Mouse (Mus musculus) layer of hippocampus, adult 8-10 months (tissue): ENCODE data around the gene Gm44973. TPM values are rescaled to one million over a fixed set of nuclear protein-coding genes. Genes with fewer than 3 reads are reported as not detected.
"Not testable (repeated sequence)": the region's sequence is repeated elsewhere in the genome, so short reads cannot be mapped to it uniquely, and the experiment has no call there.

Source experiments
- DNase-seq, 2 experiments: peaks; one replicate each; pipeline ENCODE4 v3.0.0; 2022; ENCODE audit warnings: low spot score in 2 of 2
- total RNA-seq, 4 experiments: library from RNA; stranded (reverse); gene quantifications; 2 replicates each; pipeline ENCODE4 v1.2.4; 2022

The Gm44973 gene
- total RNA-seq = not detected

DNA sequence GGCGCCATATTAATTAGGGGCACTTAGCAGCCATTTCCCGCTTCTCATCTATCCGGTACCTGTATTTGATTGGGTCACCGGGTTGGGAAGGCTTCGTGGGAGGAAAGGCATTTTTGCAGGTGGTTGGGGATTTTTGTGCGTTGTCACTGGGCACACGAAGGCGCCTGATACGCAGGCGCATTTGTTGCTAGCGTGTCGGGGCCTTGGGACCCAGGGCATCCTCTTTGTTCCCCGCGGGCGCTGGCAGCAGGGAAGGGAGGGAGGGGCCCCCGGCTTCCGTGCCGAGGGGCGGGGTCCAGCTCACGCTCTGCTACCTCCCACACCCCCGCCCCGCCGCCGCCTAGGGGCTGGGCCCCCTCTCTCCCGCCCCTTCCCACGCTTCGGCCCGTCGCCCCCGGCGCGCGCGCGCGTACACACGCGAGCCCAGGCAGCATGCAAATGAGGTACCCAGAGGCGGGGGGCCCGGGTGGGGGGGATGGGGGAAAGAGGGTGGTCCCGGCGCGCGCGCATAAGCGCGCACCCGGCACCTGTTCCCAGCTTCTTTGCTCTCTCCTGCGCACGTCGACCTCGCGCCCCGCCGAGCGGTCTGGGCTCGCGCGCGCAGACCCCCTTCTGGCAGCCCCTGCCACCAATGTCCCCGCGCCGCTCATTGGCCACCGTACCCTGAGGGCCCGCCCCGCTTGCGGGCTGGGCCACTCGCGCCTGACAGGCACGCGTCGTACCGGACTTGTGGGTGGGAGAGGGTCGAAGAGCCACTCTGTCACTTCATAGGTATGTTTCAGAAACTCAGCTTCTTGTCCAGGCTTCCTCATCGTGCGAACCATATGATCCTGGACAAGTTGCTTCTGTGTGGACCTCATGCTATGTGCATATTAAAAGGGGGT, at the start of gene Gm44973:
TSS of gene Gm44973 (plus strand) at position 379 of the 884 bp plus-strand sequence.
- DNase-seq = peak; percentile 87 to 93

DNA sequence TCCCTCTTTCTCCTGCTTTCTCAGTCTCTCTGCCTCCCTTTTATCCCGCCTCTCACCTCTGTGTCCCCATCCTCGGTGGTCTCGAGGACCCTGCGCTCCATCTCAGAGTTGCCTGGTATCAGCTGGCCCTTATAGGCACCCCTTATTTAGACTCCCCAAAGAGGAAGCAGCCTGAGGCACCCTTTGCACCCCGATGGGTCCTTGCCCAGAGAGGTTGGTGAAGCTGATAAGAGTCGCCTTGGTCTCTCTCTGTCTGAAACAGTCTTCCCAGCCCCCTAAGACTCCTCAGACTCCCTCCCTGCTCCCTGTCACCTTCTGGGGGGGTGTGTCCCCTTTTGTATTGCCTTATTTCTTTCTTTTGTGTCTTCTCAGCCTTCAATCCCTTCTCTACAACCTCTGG, 44.2 kb upstream of the Gm44973 start, which contains the start of gene Sbk3:
TSS of gene Sbk3 (minus strand) at position 101 of the 400 bp plus-strand sequence.
- no peak for DNase-seq

DNA sequence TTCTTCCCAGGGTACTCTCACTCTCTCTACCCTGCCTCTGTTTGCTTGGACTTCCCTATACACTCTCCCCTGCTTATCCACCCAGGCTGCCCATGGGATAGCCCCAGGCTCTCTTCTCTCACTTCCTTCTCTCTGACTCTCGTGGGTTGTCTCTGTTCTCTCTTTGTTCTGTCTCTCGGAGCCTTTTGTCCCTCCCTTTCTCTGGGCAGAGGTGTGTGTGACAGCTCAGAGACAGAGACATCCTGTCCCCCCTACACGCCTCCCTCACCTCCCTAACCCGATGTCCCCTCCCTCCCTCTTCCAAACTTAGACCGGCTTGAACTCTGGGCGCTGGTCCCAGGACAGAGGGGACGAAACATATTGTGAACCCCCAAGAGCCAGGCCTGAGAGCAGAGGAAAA, 43.6 kb upstream of the Gm44973 start:
- no peak for DNase-seq

DNA sequence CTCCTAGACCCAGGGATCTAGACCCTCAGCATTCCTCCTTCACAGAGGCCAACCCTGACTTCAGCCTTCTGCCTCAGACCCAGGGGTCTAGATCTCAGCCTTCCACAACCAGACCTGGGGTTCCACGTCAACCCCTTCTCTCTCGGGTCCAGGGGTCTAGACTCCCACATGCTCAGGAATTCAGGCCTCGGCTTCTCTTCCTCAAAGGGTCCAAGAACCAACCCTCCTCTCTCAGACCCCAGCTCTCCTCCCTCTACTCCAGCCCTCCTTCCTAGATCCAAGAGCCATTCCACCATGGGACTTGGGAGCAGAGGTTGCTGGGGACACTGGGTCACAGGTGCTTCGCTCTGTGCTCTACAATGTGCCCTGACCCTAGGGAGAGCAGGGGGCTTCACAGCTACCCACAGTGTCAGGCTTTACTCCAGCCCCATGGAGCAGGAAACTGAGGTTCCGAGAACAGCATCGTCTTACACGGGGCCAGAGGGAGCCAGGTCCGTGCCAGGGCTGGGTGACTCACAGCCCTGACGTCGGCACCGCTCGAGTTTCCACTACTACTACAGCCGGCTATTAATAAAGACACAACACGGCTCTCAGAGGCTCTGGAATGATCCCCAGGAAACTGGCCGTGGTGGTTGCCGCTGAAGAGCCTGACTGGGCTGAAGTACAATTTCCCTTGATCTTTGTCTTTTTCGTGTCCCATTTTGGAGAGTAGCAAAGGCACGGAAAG, 42.8 kb upstream of the Gm44973 start:
- no peak for DNase-seq

DNA sequence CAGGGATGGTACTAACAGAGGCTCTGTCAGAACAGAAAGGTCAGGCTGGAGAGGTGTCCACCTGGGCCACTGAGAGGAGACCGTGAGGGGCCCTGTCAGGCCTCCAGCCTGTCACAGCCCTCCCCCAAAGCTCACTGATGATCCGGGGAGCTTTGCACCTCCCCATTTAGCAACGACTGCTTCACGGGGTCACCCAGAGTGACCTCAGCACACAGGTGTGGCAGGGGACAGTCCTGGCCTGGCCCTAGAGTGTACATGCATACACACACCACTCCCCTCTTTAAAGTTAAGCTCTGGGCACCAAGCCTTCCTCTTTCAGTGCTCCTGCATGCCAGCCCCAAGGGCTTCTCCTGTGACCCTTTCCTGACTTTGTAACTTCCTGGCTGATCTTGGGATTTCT, 39.8 kb upstream of the Gm44973 start:
- no peak for DNase-seq

DNA sequence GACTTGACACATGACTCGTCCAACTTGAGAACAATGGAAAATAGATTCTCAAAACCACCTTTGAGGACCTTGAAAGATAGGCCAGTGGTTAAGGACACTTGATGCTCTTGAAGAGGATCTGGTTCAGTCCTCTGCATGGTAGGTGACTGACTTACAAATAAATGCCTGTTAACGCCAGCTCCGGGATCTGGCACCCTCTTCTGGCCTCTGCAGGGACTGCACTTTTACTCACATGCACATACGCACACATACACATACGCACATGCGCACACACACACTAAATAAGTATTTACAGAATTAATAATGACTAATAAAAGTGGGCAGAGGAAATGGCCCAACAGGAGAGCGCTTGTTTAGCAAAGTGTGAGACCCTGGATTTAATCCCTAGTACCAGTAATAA, 38.5 kb upstream of the Gm44973 start:
- DNase-seq = no peak

DNA sequence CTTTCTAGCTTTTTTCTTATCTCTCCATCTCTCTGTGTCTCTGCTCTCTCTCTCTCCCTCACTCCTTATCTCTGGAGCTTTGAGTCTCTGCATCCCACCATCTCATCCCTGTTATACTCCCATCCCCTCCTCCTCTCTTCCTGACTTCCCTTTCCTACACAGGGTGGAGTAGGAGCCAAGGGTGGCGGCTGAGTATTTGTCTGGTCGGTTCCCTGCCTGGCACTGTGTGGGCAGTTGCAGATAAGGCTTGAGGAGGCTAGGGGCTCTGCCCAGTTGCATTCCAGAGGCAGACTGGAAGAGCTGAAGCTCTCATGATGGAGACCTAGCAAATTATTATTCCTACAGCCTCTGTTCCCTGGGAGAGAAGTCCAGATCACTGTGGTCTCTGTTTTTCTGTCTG, 27.0 kb upstream of the Gm44973 start:
- no peak for DNase-seq

DNA sequence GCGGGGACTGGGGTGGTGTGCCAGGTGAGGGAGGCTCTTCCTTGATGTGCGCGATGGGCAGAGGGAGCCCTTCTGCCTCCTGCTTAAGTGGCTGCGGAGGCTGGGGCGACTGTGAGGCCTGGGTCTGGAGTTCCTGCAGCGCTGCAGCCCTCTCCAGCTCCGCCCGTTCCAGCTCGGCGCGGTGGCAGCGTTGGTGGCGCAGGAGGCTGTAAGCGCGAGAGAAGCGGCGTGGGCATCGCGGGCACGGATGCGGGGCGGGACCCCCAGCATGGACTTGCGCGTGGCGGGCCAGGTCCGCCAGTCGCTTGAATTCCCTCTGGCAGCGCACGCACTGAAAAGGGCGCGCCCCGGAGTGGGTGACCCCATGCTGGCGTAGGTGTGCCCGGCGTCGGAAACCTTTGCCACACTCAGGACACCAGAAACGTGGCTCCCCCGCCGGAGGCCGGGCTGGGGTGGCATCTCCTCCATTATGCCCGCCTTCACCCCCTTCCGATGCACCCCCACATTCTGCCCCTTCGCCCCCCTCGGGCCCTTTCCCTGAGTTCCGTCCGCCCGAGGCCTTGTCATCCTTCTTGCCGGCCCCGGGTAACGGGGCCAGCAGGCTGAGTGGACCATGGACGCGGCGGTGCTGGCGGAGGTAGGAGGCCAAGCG, 21.8 kb upstream of the Gm44973 start:
- no peak for DNase-seq

DNA sequence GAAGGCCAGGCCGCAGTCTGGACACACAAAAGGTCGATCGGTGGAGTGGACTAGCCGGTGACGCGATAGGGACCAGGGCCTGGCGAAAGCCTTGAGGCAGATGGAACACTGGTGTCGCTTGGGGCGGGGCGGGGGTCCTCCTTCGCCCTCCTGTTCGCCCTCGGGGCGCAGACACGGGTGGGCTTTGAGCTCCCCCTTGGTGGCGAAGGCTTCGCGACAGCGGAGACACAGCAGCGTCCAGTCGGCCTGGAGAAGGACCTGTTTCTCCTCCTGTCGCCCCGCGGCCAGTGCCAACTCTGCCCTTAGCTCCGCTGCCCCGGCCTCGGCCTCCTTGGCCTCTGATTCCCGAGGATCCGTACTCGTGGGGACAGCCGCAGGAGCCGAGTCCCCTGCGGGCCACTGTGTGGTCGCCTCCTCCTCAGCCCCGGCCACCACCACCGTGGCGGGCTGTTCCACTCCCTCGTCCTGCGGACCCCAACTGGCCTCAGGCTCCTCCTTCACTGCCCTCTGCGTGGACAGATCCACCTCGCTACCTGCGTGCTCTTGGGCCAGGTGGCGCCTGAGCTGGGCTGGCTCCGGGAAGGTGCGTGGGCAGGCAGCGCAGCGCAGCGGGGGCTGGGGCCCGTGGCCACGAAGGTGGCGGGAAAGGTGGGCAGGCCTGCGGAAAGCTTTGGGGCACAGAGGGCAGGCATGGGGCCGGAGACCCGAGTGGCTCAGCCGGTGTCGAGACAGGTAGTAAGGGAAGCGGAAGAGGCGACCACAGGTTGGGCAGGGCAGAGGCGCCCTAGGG, 21.1 kb upstream of the Gm44973 start:
- DNase-seq = no peak

DNA sequence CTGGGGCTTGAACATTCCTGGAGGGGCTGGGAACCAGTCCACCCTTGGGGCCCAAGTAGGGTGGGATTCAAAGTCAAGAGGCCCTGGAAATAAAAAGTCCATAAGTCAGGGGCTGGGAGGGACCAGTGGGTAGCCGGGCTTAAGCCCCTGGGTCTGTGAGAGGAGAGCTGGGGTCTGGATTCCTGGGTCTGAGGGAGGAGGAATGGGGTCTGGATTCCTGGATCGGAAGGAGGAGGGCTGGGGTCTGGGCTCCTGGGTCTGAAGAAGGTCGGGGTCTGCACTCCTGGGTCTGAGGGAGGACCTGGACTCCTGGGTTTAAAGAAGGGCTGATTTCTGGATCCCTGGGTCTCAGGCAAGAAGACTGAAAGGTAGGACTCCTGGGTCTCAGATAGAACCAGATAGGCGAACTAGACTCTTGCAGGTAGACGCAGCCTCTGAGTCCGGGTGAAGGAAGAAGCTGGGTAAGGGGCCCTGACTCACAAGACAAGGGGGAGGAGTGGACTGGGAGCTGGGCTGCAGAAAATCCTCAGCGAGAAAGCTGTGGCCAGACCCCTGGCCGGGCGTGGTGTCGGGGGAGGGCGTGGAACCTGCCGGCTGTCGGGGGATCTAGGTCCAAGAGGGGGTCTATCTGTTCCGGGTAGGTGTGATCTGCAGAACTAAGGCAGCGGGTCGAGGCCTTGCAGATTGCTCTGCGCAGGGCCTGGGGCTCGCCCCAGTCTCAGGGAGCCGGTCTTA, 19.9 kb upstream of the Gm44973 start:
- no peak for DNase-seq

DNA sequence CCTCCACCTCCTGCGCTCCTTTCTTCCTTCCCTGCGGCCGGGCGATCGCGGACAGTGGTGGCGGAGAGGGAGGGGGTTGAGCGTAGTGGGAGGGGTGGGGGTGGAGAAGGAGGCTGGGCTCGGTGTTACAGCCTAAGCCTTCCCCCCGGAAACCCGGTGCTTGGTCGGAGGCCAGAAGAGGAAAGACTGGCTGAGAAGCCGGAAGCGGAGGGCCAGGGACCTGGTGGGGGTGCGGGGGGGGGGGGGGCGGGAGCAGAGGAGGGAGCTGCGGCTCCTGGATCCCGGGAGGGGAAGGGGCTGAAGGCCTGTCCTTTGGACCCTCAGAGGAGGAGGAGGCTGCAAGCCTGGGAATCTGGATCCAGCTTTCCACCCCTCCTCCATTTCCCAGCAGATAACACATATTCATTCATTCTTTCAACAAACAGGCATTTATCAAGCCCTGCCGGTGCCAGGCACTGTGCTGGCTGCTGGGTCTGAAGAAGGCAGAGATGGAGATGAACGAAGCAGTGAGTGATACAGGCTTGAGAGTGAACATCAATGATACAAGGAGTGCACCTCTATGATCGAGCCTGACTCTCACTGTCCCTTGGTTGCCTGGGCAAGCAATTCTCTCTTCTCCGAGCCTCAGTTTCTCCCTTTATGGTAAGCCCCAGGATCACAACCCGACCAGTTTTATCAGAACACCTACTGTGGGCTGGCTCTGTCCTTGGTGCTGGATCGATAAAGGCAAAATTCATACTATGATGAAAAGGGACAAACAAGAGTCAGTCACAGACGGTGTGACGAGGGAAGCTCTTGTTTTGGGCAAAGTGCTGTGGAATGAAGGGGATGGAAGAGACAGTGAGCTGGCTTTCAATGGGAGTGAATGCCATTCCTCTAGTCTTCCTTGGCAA, 19.0 kb upstream of the Gm44973 start, which contains the start of gene Zfp579:
TSS of gene Zfp579 (minus strand) at position 156 of the 893 bp plus-strand sequence.
- peak; percentile 84 to 95 for DNase-seq

DNA sequence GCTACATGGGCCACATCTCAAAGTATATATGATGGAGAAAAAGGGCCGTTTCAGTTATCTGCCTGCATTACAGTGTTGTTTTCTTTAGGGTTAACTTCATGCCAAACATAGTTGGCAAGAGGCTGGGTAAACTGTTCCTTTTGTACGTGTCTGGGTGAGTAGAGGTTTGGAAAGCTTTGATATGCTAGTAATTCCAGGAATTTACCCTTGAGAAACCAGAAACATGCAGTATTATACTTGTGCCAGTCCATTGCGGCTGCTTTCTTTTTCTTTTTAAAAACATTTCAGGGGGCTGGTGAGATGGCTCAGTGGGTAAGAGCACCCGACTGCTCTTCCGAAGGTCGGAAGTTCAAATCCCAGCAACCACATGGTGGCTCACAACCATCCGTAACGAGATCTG, 18.4 kb upstream of the Gm44973 start:
- no peak for DNase-seq

DNA sequence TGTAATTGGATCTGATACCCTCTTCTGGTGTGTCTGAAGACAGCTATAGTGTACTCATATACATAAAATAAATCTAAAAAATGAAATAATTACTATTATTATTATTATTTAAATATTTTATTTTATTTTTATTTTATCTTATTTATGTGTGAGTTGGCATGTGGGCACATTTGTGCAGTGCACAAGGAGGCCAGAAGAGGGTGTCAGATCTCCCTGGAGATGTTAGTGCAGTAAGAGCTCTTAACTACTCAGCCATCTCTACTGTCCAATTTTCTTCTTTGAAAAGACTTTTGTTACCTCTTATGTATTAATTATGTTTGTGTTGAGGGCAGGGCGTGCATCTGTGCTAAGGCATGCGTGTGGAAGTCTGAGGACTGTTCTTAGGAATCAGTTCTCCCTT, 15.4 kb upstream of the Gm44973 start:
- DNase-seq = no peak

DNA sequence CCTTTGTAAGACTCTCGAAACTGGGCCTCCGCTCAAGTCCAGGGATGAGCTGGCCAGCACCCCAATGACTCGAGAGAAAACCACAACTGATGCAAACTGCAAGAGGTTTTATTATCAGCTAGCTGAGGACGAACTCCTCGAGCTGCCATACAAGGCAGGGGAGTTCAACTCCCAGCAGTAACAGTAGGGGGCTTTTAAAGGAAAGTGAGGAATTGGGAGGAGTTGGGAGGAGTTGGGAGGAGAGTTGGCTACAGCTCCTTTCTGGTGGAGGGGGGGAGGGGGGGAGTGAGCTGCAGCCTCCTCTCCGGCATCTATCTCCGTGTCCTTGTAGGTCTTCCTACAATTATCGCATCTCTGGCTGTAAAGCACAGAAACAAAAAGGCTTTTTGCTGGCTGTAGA, 12.4 kb upstream of the Gm44973 start:
- DNase-seq = not testable (repeated sequence)

DNA sequence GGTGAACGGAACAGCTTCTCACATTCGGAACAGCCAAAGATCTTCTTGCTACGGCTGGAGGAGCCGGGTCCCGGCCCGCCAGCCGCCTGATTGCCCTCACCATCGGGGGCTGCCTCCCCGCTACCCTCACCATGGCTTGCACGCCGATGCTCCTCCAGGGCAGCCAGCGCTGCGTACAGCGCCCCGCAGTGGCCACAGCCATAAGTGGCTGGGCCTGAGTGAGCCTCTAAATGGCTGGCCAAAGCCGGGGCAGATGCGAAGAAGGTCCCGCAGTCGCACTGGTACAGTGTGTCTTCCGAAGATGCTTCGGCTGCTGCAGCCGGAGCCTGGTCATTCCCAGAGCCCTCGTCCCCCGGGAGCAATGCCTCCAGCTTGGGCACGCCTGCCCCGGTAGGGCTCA, 7.1 kb upstream of the Gm44973 start:
- DNase-seq = no peak

DNA sequence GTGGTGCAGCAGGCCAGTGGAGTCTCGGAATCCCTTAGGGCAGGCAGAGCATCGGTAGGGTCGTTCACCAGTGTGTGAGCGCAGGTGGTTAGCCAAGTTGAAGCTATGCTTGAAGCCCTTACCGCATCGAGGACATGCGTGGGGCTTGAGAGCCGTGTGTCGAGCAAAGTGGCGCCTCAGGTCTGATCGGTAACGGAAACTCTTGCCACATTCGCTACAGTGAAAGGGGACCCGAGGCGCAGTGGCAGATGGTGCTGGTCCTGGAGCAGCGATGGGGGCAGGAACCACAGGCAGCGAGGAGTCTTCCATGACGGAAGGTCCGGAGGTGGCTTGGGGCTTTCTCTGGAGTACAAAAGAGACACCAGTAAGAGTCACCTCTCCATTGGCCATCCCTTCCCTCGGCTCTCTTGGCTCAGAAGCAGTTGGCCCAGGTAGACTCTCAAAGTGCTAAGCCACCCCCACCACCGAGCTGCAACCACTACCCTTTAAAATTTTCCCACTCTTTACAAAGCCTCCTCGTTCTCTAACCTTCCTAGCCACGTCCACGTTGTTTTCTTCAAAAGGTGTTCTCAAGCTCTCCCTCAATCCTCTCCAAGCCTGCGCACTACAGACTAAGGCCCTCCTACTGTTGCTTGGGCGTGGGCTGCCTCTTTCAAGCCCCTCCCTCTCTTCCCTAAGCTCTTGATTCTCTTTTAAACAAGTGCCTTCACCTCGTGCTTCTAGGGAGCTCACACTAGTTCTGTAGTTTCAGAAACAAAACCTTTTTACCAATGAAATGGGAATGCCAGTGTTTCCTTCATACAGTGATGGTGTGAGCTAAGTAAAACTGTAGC, 2.4 kb upstream of the Gm44973 start:
- no peak for DNase-seq

DNA sequence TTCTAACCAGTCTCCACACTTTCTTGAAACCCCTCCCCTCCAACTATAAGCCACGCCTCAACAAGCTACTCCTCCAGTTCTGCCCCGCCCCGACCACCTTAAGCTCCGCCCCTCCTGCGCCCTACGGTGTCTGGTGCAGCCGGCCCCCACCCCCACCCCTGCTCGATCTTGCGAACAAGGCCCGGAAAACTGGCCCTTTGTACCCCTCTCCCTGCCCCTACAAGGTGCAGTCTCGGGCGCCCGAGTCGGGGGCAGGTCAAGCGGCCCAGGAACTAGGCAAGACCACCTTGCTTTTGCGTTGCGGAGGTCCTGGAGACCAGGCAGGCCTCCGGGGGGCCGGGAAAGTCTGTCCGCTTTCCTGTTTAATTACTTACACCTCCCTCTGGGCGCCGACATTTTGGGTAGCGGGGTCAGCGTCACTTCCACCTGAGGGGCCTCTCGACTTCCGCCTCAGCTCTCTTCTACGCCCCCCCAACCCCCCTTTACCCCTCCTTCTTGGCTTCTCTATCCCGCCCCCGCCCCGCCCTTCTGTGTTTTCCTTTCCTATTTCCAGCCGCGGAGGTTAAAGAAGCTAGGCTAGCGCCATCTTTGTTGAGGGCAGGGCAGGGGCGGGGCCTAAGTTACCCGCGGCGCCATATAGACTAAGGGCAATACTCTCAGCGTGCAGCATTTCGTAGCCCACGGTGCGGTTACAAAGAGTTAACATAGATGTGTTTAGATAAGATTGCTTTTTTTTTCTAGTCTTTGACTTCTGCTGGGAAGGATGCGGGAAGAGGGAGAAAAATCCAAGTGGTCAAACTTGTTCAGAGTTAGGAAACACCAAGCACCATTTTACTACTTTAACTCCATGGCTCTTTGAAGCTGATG, 812 bp upstream of the Gm44973 start, which contains the start of the genes Zfp524 and Fiz1:
TSS of gene Zfp524 (plus strand) at position 165 of the 867 bp plus-strand sequence.
TSS of gene Fiz1 (minus strand) at position 447 of the 867 bp plus-strand sequence.
- peak; percentile 95 to 97 for DNase-seq
